Mouse (Mus musculus) megakaryocyte-erythroid progenitor cell, adult 5-6 weeks (primary cell): Measurements from ENCODE around the gene Tmprss12. TPM values are rescaled to one million over a fixed set of nuclear protein-coding genes. Genes with fewer than 3 reads are reported as not detected.
A peak's percentile ranks its signal among the peaks of the same experiment; 100 is the strongest.
"Not testable (repeated sequence)": the region's sequence is repeated elsewhere in the genome, so short reads cannot be mapped to it uniquely, and the experiment has no call there.

Experiments used
- ATAC-seq: replicated peaks from 2 replicates; pipeline ENCODE4 v1.8.0; 2016; ENCODE audit warnings: mild to moderate bottlenecking, inconsistent platforms; ENCODE audit not compliant: severe bottlenecking, poor library complexity, low FRiP score, low TSS enrichment
- total RNA-seq, 2 experiments: library from RNA; stranded (forward) in 1 of 2; stranded (reverse) in 1 of 2; fragments of 200-1000, 215-1000 nt in 1 of 2; fragments of >200 nt in 1 of 2; fragmentation: Nextera tagmentation in 1 of 2; gene quantifications; 2 replicates each; pipeline ENCODE4 v1.2.3; 2014 to 2017

Gene Tmprss12
- total RNA-seq, 2 experiments from 2014 or later: not detected

DNA sequence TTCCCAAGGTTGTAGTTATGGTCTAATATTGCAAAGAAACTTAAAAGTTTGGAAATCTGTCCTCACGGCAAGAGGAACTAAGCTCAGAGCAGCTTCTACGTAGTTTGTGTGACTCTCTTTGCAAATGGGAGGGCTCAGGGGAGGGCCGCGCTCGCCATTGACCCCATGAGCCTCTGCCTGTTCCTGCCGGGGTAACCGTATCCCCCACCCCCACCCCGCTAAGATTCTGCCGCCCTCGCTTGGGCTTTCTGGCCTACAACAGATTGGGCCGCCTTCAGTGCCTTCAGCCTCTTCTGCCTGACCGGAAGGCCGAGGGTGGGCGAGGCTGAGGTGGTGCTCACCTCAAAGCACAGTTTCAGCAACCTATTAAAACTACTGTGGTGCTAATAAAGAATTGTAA, 9.2 kb upstream of the Tmprss12 start:
- ATAC-seq: no peak

DNA sequence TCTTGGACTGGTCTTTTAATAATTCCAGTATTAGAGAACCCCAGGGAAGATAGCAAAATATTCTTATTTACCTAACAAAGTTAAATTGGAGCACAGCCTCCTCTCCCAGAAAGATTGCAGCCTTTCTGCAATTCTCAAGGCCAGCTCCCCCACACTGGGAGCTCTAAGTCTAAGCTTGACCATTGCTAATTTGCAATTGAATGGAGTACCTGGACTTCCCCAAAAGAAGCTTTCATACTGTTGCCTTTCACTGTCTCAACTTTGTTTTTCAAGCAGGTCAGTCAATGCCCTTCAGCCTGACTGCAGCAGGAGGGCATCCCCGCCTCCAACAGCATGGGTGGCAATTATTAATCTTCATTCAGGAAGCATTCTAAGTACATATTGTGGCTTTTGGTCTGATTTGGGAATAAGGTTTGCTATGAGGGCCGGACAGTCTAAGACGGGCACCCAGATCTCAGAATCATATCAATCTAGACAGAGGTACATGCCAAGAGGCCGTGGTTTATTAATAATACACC, 6.8 kb upstream of the Tmprss12 start:
- ATAC-seq: not testable (repeated sequence)

DNA sequence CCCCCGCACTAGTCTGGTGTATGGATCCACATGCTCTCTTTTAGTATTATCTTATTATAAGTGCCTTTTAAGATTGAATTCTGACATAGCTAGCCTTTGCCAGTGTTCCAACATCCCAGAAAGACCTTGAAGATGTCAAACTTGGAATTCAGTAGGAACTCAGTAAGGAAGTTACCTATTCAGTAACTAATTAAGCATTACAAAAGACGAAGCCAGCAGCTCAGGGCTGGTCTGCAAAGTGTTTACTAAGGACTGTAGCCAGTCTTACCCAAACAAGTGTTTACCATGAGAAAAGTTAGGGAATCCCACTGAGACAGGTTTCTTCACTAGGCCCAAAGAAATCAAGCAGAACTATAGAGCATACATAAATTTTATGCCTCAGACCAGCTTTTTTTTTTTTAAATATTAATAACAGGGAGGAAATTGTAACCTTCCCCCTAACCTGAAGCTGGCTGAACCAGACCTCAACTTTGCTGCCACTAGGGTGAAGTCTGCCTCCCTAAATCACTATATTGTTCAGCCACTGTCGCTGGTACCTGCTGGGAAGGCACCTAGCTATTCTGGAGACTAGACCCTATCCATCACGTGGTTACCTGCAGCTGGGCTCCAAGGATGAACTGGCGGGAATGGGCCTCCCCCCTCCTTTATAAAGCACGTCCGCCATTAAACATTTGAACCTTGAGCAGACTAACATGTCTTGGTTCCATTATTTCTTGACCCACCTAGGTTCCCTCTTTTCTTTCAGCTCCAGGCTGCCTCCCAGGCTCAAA, 5.7 kb upstream of the Tmprss12 start:
- no peak for ATAC-seq

GRCm38 (mm10) chr15:100276403-100276802, 4.2 kb upstream of the Tmprss12 start:
- no peak for ATAC-seq

DNA sequence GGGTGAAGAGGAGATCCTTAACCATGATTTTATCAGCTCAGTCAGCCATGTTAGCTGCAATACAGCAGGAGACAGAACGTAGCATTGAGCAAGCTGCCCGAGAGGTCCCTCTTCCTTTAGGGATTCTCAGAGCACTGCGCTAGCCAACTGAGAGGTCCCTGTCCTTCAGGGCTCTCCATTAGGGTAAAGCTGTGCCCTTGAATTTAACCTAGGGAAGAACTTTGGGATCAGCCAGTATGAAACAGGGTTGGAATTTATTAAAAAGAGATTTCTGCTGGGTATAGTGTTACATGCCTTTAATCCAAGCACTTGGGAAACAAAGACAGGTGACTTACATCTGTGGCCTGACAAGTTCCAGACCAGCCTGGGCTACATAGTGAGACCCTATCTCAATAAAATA, 3.1 kb upstream of the Tmprss12 start:
- no peak for ATAC-seq

DNA sequence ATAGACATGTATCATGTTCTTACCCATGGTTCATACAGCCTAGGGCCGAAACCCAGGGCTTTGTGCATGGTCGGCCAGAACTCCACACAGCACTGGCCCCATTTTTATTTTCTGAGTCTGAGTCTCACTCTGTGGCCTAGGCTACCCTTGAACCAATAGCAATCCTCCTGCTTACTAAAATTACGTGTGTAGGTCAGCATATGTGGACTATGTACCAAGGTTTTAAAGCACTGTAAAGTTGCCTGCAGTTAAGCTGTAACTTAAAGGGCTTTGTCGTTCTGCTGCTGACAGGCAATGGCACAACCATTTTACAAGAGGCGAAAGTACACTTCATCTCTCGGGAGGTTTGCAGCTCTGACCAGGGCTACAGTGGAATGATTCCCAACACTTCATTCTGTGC, 8.3 kb downstream of the Tmprss12 start:
- ATAC-seq: no peak

DNA sequence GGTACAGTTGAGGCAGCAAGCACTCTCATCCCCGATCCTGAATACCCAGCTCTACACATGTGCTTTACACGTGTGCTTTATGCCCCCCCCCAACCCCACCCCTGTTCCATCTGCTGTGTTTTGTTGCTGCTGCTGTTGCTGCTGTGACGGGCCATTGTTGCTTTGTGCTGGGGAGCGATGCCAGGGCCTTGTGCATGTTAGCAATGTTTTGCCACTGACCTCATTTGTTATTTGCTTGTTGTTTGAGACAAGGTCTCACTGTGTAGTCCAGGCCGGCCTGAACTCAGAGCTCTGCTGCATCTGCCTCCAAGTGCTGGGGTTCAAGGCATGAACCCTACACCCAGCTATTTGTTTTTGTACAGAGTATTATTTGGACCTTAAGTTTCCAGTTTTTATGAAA, 10.2 kb downstream of the Tmprss12 start:
- ATAC-seq: no peak

- ATAC-seq: no peak
Observed at GRCm38 (mm10) chr15:100292326-100292725, 11.7 kb downstream of the Tmprss12 start.

GRCm38 (mm10) chr15:100297856-100298255, 17.2 kb downstream of the Tmprss12 start:
- no peak for ATAC-seq

- ATAC-seq: no peak
Observed at GRCm38 (mm10) chr15:100300499-100300898, 19.9 kb downstream of the Tmprss12 start.

DNA sequence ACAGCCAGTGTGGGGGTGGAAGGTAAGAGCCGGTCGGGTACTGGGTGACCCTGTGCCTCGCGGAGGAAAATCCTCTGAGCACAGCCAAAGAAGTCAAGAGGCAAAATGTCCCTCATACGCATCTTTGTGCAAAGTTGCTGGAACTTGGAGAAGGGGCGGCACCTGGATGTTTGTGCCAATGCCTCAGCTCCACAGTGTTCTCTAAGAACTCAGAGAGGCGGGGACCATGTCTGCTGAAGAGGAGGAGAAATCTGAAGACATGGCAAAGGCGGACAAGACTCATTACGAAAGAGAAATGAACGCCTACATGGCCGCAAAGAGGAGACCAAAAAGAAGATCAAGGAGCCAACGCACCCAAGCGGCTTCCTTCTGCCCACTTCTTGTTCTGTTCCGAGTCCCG, 20.9 kb downstream of the Tmprss12 start:
- ATAC-seq: no peak

DNA sequence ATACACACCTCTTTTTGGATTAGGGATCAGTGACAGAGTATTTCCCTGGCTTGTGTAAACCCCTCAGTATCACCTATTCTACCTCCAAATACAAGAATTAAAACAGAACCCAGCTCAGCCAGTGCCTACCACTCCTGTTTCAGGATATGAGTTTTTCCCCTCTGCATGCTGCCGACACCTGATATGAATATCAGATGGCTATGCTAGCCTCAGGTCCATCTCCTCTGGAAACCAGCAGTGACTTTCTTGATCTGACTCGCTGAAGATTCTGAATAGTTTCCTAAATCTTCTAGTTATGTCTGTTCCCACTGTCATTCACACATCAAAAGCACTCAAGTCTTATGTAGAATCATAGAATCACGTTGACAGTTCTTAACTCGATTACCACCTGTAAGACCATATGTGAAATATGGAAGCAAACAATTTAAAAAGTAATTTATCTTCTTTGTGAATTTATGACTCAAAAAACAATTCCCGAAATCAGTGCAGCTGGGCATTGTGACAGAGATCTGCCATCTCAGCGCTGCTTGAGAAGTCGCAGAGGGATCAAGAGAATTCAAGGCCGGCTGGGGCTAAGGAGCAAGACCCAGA, 22.9 kb downstream of the Tmprss12 start:
- ATAC-seq: 0 out of 2 replicates have a peak, but pooled peaks have one; percentile 15

DNA sequence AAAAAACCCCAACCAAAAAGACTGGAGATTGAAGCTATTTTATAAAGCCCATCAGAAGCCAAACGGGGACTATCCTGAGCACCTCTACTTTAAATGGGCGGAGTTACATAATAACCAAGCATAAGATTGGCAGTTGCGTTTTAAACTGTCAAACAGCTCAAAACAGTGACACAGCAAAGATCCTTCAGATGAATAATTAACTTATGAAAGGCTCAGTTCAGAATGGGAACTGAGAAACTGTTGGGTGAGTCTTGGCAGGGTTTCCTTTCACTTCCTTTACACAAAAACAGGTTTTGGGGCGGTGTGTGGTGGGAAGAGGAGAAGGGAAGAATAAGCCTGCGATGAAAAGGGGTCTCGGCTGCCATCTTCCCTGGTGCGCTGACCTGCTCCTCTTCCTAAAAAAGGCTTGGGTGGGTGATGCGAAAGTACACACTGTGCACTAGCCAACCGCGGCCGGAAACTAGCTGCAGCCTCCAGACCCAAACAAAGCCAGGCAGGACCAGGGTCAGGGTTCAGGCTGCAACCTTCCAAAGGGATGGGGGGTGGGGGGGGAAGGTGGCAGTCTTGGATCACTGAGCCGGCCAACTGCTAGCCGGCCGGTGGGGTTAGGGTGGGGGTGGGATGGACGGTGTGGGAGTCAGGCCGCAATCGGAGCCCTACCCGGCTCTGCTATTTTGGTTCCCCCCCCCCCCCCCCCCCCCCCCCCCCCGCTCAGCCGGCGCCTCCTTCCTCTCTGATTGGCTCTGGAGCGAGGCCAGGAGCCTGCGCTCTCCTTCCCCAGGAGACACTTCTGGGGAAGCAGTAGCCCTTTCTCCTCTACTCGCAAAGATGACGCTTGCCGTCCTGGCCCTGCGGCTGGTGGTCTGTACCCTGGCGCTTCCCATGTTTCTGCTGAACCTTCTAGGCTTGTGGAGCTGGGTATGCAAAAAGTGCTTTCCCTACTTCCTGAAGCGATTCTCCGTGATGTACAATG, 23.7 kb downstream of the Tmprss12 start, which contains the start of gene Mettl7a1:
Gene Mettl7a1, plus strand, starts transcription at position 122 of the 973 bp plus-strand sequence.
- ATAC-seq: peak; percentile 65

DNA sequence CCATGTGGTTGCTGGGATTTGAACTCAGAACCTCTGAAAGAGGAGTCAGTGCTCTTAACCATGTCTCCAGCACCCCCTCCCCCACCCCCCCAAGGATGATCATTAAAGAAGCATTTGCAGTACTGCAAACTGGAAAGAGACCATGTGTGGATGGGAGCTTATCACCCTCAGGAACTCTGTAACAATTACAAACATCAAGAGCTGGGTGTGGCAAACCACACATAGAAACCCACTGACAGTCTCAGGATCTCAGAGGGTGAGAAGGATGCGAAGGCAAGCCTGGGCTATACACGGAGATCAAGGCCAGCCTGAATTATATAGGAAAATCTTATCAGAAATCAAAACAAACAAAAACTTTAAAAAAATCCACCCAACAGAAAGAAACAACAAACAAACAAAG, 25.6 kb downstream of the Tmprss12 start:
- ATAC-seq: no peak

DNA sequence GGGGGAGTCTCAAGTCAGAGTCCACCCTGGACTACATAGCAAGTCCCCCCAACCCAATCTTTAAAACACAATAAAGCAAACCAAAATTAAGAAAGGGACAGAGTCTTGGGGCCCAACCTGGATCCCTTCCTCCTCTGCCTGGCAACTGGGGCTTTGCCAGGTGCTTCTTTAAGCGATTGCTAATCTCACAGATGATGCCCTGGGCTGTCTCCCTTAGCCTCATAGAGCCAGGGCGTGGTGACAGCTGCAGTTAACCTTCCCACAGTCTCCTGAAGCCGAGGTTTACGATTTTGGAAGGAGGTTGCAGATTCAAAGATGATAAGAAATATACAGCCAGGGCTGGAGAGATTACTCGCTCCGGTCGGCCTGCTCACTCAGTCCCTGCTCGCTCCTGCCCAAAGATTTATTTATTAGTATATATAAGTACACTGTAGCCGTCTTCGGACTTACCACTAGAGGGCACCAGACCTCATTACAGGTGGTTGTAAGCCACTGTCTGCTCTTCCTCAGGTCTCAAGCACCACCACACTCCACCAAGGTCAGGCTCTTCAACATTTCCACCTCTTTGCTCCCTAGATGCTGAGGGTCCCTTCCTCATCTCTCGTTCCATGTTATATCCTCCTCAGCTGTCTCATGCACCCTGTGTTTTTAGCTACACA, 26.9 kb downstream of the Tmprss12 start:
- peak; percentile 48 for ATAC-seq

DNA sequence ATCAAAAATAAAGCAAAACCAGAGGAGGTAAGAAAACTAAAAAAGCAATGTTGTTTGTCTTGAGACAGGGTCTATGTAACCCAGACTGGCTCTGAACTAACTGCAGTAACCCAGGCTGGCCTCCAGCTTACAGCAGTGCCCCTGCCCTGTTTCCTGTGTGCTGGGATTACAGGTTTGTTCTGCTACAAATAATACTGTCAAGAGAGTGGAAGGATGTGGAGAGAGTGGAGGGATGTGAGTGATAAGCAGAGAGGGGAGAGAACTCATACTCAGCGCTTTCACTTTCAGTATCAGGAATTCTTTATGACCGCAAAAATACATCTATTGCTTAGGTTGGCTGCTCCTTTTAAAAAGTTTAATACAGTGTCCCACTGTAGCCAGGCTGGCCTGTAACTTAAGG, 31.7 kb downstream of the Tmprss12 start:
- ATAC-seq: peak; percentile 45

- no peak for ATAC-seq
Observed at GRCm38 (mm10) chr15:100314448-100315145, 34.0 kb downstream of the Tmprss12 start.

DNA sequence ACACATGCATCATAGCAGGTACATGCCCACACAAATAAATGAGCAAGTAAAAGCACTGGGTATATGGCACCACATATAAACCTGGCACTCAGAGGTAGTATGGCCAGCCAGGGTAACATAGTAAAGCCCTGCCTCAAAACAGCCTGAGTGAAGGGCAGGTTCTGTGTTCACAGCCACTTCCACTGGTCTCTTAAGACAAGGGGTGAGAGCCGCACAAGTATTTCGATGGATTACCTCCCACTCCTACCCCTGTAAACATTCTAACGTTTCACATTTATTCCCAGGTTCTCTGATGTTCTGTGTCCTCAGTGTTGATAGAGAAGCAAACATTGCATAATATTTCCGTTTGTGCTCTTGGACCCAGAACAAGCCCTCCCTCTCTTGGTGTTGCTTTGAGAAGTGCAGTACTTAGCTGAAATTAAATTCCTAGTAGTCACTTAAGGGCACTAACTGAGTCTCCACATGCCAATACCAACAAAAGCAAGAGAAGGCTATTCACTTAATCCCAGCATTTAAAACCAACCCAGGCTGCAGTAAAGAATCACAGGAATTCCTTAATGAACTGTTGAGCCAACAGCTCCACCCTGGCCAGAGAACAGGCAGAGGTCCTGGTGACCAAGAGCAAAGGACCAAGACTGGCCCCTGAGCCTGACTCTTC, 37.5 kb downstream of the Tmprss12 start:
- not testable (repeated sequence) for ATAC-seq
